Mouse (Mus musculus): Measurements from ENCODE around the gene Mipep. TPM values are rescaled to one million over a fixed set of nuclear protein-coding genes. Genes with fewer than 3 reads are reported as not detected.

Gene Mipep
- polyA plus RNA-seq, 1 experiment, result 57.8 TPM

DNA sequence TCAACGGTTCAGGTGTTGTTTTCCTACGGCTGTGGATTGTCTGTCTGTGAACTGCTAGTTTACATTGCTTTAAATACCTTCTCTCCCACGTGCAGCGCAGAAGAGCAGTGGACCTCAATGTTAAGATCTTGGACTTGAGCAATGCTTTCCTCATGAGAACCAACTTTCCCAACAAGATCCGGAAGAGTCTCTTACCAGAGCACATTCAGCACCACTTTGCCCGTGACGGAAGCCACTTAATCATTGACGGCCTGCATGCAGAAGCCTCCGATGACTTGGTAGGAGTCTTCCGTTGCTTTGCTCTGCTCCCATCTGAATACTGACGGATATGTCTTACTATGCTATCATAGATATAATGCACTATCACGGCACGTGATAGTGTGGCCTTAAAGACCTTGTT, 17.7 kb downstream of the Mipep start:
- Histone ChIP-seq H3K4me3 (ENCODE audit: insufficient read depth, low read depth, low read length) (no peak overlapping the region), H3K4me1 (ENCODE audit: control insufficient read depth, insufficient read depth, insufficient read length, low read length) (0 out of 2 replicates have a peak, but pooled peaks cover 2% of the 10 kb centered on the region), H3K27ac (replicated peaks; ENCODE audit: low read depth, low read length) (no peak overlapping the region)

DNA sequence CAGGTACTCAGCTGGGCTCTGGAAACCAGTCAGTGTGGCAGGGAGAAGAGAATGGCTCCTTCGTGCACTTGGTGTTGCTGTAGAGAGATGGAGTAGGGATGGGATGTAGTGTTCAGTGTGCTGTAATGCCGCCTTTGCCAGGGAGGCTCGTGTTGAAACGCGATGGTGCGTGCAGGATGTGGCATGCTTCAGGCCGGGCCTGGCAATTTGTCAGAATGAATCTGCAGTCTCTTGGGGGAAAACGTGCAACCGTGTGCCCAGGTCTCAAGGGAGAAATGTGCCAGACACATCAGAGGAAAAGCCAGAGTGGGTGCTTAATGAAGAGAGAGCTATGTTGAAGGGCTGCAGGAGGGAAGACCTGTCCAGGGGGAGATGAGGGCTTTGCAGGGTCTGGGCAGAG, 20.6 kb downstream of the Mipep start:
- H3K4me3 ChIP-seq (ENCODE audit: insufficient read depth, low read depth, low read length), result no peak overlapping the region
- H3K4me1 ChIP-seq (ENCODE audit: control insufficient read depth, insufficient read depth, insufficient read length, low read length), result 0 out of 2 replicates have a peak, but pooled peaks cover 2% of the 10 kb centered on the region
- H3K27ac ChIP-seq (replicated peaks; ENCODE audit: low read depth, low read length), result no peak overlapping the region

DNA sequence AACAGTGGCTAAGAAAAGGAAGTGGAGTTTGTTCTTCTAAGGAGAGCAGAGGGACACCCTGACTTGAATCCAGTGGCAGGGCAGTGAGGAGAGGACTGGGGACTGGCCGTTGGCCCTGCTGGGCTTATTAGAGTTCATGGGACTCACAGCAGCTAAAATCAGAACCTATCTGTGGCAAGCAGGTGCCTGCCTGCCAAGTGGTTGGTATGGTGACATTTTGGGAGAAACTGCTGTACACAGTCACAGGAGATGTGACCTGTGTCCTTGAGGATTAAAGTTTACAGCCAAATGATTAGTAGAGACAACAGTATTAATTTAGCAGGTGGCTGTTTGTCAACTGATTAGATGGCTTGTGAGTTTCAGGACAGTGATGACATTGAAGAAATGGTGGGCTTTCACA, 21.5 kb downstream of the Mipep start:
- peak overlapping the region; percentile 59; the same call in 1 of the 2 replicates for H3K27ac ChIP-seq (replicated peaks; ENCODE audit: low read depth, low read length)

DNA sequence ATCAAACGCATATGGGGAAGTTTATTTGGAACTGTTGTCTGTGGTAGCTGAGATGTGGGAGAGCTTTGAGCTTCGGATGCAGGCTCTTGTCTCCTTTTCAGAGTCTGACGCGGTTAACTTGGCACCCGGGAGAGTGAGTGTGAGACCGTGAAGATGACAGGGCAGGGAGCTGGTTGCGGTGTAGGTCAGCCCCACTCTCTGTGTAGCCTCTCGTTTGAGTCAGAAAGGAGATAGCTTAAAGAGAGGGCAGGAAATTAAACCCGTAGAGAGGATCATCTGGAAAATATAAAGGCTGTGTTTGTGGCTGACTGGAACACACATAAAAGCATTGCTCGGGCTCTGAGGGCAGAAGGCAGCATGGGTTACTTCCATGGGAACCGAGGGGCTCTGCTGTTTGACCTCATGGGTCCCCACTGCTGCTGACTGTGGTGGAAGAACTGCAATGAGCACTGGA, 22.5 kb downstream of the Mipep start:
- H3K4me1 ChIP-seq (ENCODE audit: control insufficient read depth, insufficient read depth, insufficient read length, low read length), result 0 out of 2 replicates have a peak, but pooled peaks cover 2% of the 10 kb centered on the region
- no peak overlapping the region for H3K27ac ChIP-seq (replicated peaks; ENCODE audit: low read depth, low read length)
- no peak overlapping the region for H3K4me3 ChIP-seq (ENCODE audit: insufficient read depth, low read depth, low read length)

More for the DNA sequence above, 21.5 kb downstream of the Mipep start:
- H3K4me1 ChIP-seq (ENCODE audit: control insufficient read depth, insufficient read depth, insufficient read length, low read length), result 0 out of 2 replicates have a peak, but pooled peaks cover 2% of the 10 kb centered on the region
- no peak overlapping the region for H3K4me3 ChIP-seq (ENCODE audit: insufficient read depth, low read depth, low read length)

DNA sequence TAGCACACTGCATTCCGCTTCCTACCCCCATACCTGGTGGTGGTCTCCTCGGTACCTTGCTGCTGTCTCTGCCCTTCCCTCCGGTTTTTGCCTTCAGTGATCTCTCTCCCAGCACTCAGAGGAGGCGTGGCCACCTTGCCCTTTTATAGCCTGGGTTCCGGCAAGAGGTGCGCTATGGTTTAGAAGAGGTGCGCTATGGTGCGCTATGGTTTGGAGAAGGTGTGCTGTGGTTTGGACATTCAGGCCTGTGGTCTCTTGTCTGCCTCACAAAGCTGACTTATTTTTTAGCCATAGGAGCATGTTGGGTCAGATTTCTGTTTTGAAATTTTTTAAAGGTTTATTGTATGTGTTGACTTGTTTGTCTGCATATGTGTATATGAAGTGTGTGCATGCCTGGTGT, 25.5 kb downstream of the Mipep start:
- H3K4me1 ChIP-seq (ENCODE audit: control insufficient read depth, insufficient read depth, insufficient read length, low read length), result 0 out of 2 replicates have a peak, but pooled peaks cover 2% of the 10 kb centered on the region
- no peak overlapping the region for H3K4me3 ChIP-seq (ENCODE audit: insufficient read depth, low read depth, low read length)
- H3K27ac ChIP-seq (replicated peaks; ENCODE audit: low read depth, low read length), result no peak overlapping the region

DNA sequence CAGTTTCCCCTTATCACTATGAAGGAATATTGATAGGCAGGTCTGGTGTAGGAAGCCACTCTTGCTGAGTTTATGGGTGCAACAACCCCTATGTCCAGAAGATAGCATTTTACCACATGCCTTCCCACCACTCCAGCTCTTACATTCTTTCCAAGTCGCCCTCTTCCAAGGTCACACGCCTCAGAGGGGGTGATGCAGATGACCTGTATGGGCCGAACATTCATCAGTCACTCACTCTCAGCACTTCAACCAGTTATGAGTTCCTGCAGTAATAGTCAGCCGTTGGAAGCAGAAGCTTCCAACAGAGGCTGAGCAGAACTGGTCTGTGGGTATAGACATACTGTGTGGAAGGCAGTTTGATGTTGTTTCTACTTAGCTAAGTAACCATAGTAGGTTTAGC, 27.2 kb downstream of the Mipep start:
- Histone ChIP-seq H3K4me3 (ENCODE audit: insufficient read depth, low read depth, low read length) (no peak overlapping the region), H3K4me1 (ENCODE audit: control insufficient read depth, insufficient read depth, insufficient read length, low read length) (no peaks in the 10 kb centered on the region), H3K27ac (replicated peaks; ENCODE audit: low read depth, low read length) (no peak overlapping the region)

DNA sequence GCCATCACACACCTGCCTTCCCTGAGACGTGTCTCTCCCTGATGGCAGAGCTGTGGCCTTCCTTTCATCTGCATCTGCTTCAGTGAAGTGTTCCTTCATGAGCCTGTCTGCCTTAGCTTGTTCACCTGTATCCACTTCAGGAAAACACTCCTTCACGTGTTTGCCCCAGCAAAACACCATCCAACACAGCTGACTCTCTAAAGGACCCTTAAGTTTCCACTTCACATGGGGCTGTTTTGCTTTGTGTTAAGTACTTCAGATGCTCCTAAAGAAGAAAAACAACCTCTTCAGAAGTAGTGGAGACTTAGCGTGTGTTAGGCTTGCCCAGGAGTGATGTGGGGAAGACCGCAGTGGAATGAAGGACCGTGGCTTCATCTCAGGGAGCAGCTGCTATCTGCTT, 30.7 kb downstream of the Mipep start:
- Histone ChIP-seq H3K27ac (replicated peaks; ENCODE audit: low read depth, low read length) (no peak overlapping the region), H3K4me3 (ENCODE audit: insufficient read depth, low read depth, low read length) (no peak overlapping the region), H3K4me1 (ENCODE audit: control insufficient read depth, insufficient read depth, insufficient read length, low read length) (peaks cover 4% of the 10 kb centered on the region; the same call in 1 of the 2 replicates)

GRCm38 (mm10) chr14:60818045-60818444, 33.7 kb downstream of the Mipep start:
- H3K27ac ChIP-seq (replicated peaks; ENCODE audit: low read depth, low read length), result no peak overlapping the region
- peaks cover 4% of the 10 kb centered on the region; the same call in 1 of the 2 replicates for H3K4me1 ChIP-seq (ENCODE audit: control insufficient read depth, insufficient read depth, insufficient read length, low read length)
- no peak overlapping the region for H3K4me3 ChIP-seq (ENCODE audit: insufficient read depth, low read depth, low read length)

- Histone ChIP-seq H3K4me3 (ENCODE audit: insufficient read depth, low read depth, low read length) (no peak overlapping the region), H3K27ac (replicated peaks; ENCODE audit: low read depth, low read length) (no peak overlapping the region), H3K4me1 (ENCODE audit: control insufficient read depth, insufficient read depth, insufficient read length, low read length) (no peaks in the 10 kb centered on the region)
Observed at GRCm38 (mm10) chr14:60830096-60830495, 45.7 kb downstream of the Mipep start.

DNA sequence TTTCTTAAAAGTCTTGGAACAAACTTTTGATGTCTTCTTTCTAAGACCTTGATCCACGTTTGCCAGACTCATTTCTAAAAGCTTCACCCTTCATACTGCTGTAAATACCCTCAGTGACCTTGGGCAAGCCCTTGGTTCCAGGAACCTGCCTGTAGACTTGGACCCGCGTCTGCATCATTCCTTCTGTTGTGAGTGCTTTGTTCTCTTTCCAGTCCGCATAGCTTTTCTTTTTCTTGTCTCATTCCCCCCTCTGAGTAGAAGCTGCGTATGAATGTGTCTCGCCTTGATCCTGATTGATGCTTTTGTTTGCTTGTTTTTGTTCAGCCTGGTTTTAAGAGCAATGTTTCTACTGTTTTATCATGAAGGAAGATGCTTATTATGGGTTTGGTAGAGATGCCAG, 52.3 kb downstream of the Mipep start:
- Histone ChIP-seq H3K4me1 (ENCODE audit: control insufficient read depth, insufficient read depth, insufficient read length, low read length) (no peaks in the 10 kb centered on the region), H3K27ac (replicated peaks; ENCODE audit: low read depth, low read length) (no peak overlapping the region), H3K4me3 (ENCODE audit: insufficient read depth, low read depth, low read length) (no peak overlapping the region)

DNA sequence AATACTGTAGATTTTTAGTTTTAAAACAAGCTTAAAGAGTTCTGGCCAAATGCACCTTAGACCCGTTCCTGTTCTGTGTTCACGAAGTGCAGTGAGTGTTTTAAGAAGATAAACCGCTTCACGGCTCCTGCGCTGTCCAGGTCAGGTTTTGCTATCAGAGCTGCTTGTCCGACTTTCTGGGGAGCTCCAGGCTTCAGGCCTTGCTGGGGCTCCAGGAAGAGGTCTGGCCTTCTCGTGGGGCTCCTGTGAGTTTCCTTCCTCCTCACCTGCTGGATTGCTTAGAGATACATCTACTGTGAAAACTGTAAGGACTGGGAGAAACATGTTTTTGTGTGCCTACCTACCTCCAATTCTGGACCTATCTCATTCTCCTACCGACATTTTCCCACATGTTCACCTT, 55.3 kb downstream of the Mipep start:
- Histone ChIP-seq H3K4me1 (ENCODE audit: control insufficient read depth, insufficient read depth, insufficient read length, low read length) (no peaks in the 10 kb centered on the region), H3K27ac (replicated peaks; ENCODE audit: low read depth, low read length) (no peak overlapping the region), H3K4me3 (ENCODE audit: insufficient read depth, low read depth, low read length) (no peak overlapping the region)

GRCm38 (mm10) chr14:60841977-60842659, 57.7 kb downstream of the Mipep start:
- H3K4me1 ChIP-seq (ENCODE audit: control insufficient read depth, insufficient read depth, insufficient read length, low read length), result no peaks in the 10 kb centered on the region

DNA sequence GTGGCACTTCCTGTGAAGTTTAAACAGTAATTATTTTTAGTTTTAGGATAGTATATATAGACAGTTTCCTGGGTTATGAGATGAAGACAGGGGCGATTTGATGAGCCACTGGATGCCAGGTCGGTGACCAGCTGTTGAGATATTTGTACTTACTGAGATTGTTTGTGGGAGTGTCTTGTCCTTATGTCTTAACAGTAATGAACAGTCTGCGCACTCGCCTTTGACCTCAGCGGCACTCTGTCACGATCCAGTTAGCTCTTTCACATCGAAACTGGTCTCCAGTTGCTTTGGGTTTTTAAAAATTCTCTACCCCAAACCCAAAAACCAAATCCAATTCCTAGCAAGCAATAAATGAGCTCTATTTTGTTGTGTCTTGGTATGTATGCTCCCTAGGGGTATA, 59.2 kb downstream of the Mipep start:
- Histone ChIP-seq H3K4me1 (ENCODE audit: control insufficient read depth, insufficient read depth, insufficient read length, low read length) (no peaks in the 10 kb centered on the region), H3K4me3 (ENCODE audit: insufficient read depth, low read depth, low read length) (no peak overlapping the region), H3K27ac (replicated peaks; ENCODE audit: low read depth, low read length) (no peak overlapping the region)

More at GRCm38 (mm10) chr14:60841977-60842659, 57.7 kb downstream of the Mipep start:
- H3K4me3 ChIP-seq (ENCODE audit: insufficient read depth, low read depth, low read length), result no peak overlapping the region
- no peak overlapping the region for H3K27ac ChIP-seq (replicated peaks; ENCODE audit: low read depth, low read length)

- no peak overlapping the region for H3K27ac ChIP-seq (replicated peaks; ENCODE audit: low read depth, low read length)
- no peak overlapping the region for H3K4me3 ChIP-seq (ENCODE audit: insufficient read depth, low read depth, low read length)
- peaks cover 2% of the 10 kb centered on the region; the same call in 1 of the 2 replicates for H3K4me1 ChIP-seq (ENCODE audit: control insufficient read depth, insufficient read depth, insufficient read length, low read length)
Observed at GRCm38 (mm10) chr14:60845261-60846045, 61.1 kb downstream of the Mipep start.

GRCm38 (mm10) chr14:60846174-60846573, 61.8 kb downstream of the Mipep start:
- H3K4me1 ChIP-seq (ENCODE audit: control insufficient read depth, insufficient read depth, insufficient read length, low read length), result peaks cover 2% of the 10 kb centered on the region; the same call in 1 of the 2 replicates
- no peak overlapping the region for H3K27ac ChIP-seq (replicated peaks; ENCODE audit: low read depth, low read length)
- H3K4me3 ChIP-seq (ENCODE audit: insufficient read depth, low read depth, low read length), result no peak overlapping the region
